In the genomic region with DNA sequence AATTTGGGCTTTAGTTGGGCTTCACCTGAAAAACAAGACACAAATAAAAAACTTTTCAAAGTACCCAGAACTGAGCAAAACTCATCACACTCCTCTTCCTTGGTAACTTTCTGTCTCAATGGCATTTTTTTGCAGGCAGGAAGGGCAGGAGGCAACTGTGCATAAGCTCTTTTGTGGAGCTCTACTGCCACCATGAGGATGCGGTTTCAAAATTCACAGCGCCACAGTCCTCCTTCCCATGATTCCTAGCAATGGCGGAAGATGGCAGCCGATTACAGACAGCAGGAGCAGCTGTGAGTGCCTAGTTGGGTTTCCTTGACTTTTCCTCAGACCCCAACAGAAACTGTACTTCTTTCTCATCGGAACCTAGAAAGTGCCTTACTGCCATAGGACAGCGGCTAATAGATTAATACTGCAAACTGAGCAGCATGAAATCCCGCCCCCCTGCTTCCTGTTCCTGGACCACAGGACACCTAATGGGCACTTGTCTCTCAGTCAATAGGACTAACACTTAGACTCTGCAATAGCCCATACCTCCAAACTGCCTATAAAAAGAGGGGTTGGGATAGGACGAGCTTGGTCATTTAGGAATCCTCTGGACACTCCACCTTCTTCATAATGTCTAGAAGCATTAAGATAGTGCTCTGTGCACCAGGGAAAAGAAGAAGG, we compare ENCODE assay signal across 8 mouse cellular contexts.
DNase-seq lines count a peak whose midpoint lies in the region; ATAC-seq lines count a peak whose summit lies in the region.

No protein-coding gene starts in this region.

- 0 out of 2 replicates have a peak overlapping the region, but pooled peaks have one; percentile 13 for H3K4me3 ChIP-seq in hindbrain, embryonic 10.5 days
- peak overlapping the region; percentile 39 for H3K4me3 ChIP-seq in liver, embryonic 15.5 days (replicated peaks)

- no peaks in the 10 kb centered on the region for H3K9me3 ChIP-seq in hindbrain, embryonic 10.5 days
- H3K9me3 ChIP-seq in liver, embryonic 15.5 days (replicated peaks): no peaks in the 10 kb centered on the region

- peak overlapping the region; percentile 30 for H3K4me2 ChIP-seq in liver, embryonic 15.5 days

- 77% methylated on average over 8 of the region's 8 CpGs for WGBS in hindbrain, embryonic 10.5 days
- WGBS in liver, embryonic 15.5 days (ENCODE audit: insufficient replicate concordance): 55% methylated on average over 8 of the region's 8 CpGs

- peak; percentile 71 for DNase-seq in cerebellum, adult 11 months
- peak; percentile 56 for DNase-seq in spleen, adult 12 weeks (ENCODE audit: low spot score)
- no peak for DNase-seq in spleen, postnatal 4 days (ENCODE audit: low spot score in 2 of 2)
- peak; percentile 42 for DNase-seq in hindbrain, embryonic 10.5 days (ENCODE audit: low spot score)
- DNase-seq in retina, postnatal 1 day: peak; percentile 78

- H3K27me3 ChIP-seq in hindbrain, embryonic 10.5 days (ENCODE audit: insufficient read depth, poor library complexity, severe bottlenecking): no peaks in the 10 kb centered on the region
- no peaks in the 10 kb centered on the region for H3K27me3 ChIP-seq in liver, embryonic 15.5 days

- ATAC-seq in cerebellum, adult (ENCODE audit: insufficient number of reproducible peaks, low FRiP score, low TSS enrichment): no peak
- ATAC-seq in liver, embryonic 15.5 days (ENCODE audit: insufficient read depth): no peak
- no peak for ATAC-seq in CD4-positive, CD25-positive, alpha-beta regulatory T cell, adult 4 months

- H3K9ac ChIP-seq in liver, embryonic 15.5 days: no peak overlapping the region

- no peaks in the 10 kb centered on the region for H3K4me1 ChIP-seq in hindbrain, embryonic 10.5 days (replicated peaks)
- no peaks in the 10 kb centered on the region for H3K4me1 ChIP-seq in liver, embryonic 15.5 days (replicated peaks)

- peaks cover 53% of the 10 kb centered on the region for H3K36me3 ChIP-seq in hindbrain, embryonic 10.5 days
- H3K36me3 ChIP-seq in liver, embryonic 15.5 days (replicated peaks): no peaks in the 10 kb centered on the region

- H3K27ac ChIP-seq in hindbrain, embryonic 10.5 days: no peak overlapping the region
- H3K27ac ChIP-seq in liver, embryonic 15.5 days (replicated peaks): no peak overlapping the region

Comparison
In these comparisons a context has a peak if more than half of its experiments do, and no peak if none do; other contexts are left out.
1. DNase-seq: peak in cerebellum, adult 11 months (single experiment), spleen, adult 12 weeks (single experiment), hindbrain, embryonic 10.5 days (single experiment) and retina, postnatal 1 day (single experiment); none in spleen, postnatal 4 days (0 of 2).